Mouse (Mus musculus) heart, postnatal 10 days (tissue): ENCODE measurements around the gene Golga4. TPM values are rescaled to one million over a fixed set of nuclear protein-coding genes. Genes with fewer than 3 reads are reported as not detected.

ENCODE experiments used
- DNase-seq, 2 experiments: peaks; one replicate each; pipeline ENCODE4 v3.0.0; 2021
- intact Hi-C: fragments of 180-260 bp; cut with DNase I; formaldehyde crosslinking; loops from one replicate; pipeline ENCODE4 v1.15.1; 2025
- total RNA-seq, 2 experiments: library from RNA; stranded (reverse); gene quantifications; 2 replicates each; pipeline ENCODE4 v1.2.3; 2021

The Golga4 gene
- total RNA-seq, 2 experiments from 2014 or later, result 171 to 176 TPM

GRCm38 (mm10) chr9:118618732-118619250 lies 112.7 kb downstream of the Golga4 start:
- peak in 1 of 2 experiments; percentile 21 for DNase-seq
- intact Hi-C loops, result no loop called here

GRCm38 (mm10) chr9:118620807-118621206 lies 114.7 kb downstream of the Golga4 start:
- no peak for DNase-seq
- intact Hi-C loops, result no loop called here

GRCm38 (mm10) chr9:118621691-118622090 lies 115.6 kb downstream of the Golga4 start:
- DNase-seq, result no peak
- intact Hi-C loops, result no loop called here

- intact Hi-C loops, result no loop called here
- peak; percentile 37 to 44 for DNase-seq
Measured at GRCm38 (mm10) chr9:118622376-118623166, 116.5 kb downstream of the Golga4 start.

GRCm38 (mm10) chr9:118623483-118623882 lies 117.4 kb downstream of the Golga4 start:
- intact Hi-C loops, result no loop called here
- no peak for DNase-seq

GRCm38 (mm10) chr9:118624146-118624545 lies 118.1 kb downstream of the Golga4 start:
- intact Hi-C loops, result no loop called here
- DNase-seq, result no peak

GRCm38 (mm10) chr9:118629763-118630379 lies 123.8 kb downstream of the Golga4 start:
- no peak for DNase-seq
- intact Hi-C loops, result no loop called here

Other genes starting within 250 kb of the Golga4 start
- not detected for gene Eomes, start 28.1 kb upstream of the Golga4 start, total RNA-seq
- 100 to 1,000 TPM; 107 to 121 TPM for gene Itga9, start 100.4 kb downstream of the Golga4 start, total RNA-seq